Mouse (Mus musculus): ENCODE results near the gene Ogg1.

DNA sequence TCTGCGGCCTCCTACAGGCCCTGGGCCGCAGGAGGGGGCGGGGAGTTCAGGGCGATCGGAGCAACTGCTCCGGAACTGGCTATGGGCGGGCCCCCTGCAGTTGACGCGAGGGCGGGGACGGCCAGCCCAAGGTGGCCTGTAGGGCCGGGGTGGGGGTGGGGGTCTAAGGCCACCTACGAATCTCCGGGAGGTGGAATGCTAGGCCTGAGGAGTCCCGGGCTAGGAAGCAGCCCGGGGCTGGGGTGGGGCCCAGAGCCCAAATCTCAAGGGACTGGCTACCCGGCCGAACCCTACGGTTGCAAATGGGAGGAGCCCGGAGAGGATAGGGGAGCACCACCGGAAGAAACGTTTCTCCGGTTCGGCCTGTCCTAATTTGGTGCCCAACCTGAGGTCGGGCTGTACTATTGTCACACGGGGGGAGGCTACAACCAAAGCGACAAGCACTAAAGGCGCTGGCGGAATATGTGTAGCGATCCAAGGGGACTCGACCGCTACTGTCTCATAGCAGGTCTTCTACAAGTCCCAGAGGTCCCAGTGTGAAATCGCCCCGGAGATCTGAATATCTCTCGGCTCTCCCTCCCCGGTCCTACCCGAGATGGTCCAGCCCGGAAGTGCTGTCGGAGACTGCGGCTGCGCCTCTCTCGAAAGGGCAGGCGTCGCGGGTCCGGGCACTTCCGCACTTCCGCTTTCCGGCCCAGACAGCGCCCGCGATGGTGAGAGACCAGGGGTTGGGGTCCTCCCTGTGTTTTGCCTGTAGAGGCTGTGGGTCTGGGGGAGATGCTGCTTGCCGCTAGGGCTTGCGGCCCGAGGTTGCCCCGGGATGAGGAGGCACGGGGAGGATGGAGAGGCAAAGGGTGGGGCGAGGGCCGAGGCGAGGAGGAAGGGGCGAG is 51.0 kb downstream of the Ogg1 start, which contains the start of the genes Tada3 and Arpc4:
- TF ChIP-seq CTCF (IDR thresholded peaks at IDR 0.05; ENCODE audit: extremely low read depth, insufficient read depth, insufficient read length, insufficient replicate concordance) (no peak), POLR2A (IDR thresholded peaks at IDR 0.05; ENCODE audit: low read depth, low read length) (peak; percentile 85)

All from spleen, adult 2 months (tissue).